Mouse (Mus musculus) embryonic facial prominence, embryonic 14.5 days (tissue): ENCODE results near the gene Rassf4. TPM values are rescaled to one million over a fixed set of nuclear protein-coding genes. Genes with fewer than 3 reads are reported as not detected.
A peak's percentile ranks its signal among the peaks of the same experiment; 100 is the strongest.

Experiments
- ATAC-seq: fragments of 200-750 bp; cut with Nextera tagmentation; 2 replicates; pipeline ENCODE4 v1.8.0; 2017; ENCODE audit warnings: low read depth, moderate number of reproducible peaks, moderate TSS enrichment
- DNase-seq: peaks from one replicate; pipeline ENCODE4 v3.0.0-alpha.2; 2015; ENCODE audit warnings: low spot score
- H3K27ac ChIP-seq: fragments of 300-500 bp; sonication (generic); replicated peaks from 2 replicates; pipeline ENCODE4 v1.5.1; 2014; ENCODE audit warnings: low read depth, mild to moderate bottlenecking, low read length, moderate library complexity
- H3K27me3 ChIP-seq: fragments of 300-500 bp; sonication (generic); replicated peaks from 2 replicates; pipeline ENCODE4 v1.6.1; 2014; ENCODE audit warnings: low read length; ENCODE audit not compliant: control insufficient read depth, insufficient read depth
- H3K36me3 ChIP-seq: fragments of 300-500 bp; sonication (generic); 2 replicates; pipeline ENCODE4 v1.6.1; 2014; ENCODE audit warnings: low read length, mixed read lengths; ENCODE audit not compliant: control insufficient read depth, insufficient read depth
- H3K4me1 ChIP-seq: fragments of 300-500 bp; sonication (generic); 2 replicates; pipeline ENCODE4 v1.6.1; 2014; ENCODE audit warnings: antibody characterized with exemption, low read length; ENCODE audit not compliant: control insufficient read depth, insufficient read depth
- H3K4me2 ChIP-seq: fragments of 300-500 bp; sonication (generic); 2 replicates; pipeline ENCODE4 v1.6.1; 2014; ENCODE audit warnings: low read depth, mild to moderate bottlenecking, low read length, moderate library complexity, mixed read lengths
- H3K4me3 ChIP-seq: fragments of 300-500 bp; sonication (generic); 2 replicates; pipeline ENCODE4 v1.5.1; 2014; ENCODE audit warnings: low read depth, mild to moderate bottlenecking, low read length
- H3K9ac ChIP-seq: fragments of 300-500 bp; sonication (generic); 2 replicates; pipeline ENCODE4 v1.6.1; 2014; ENCODE audit warnings: low read depth, mild to moderate bottlenecking, low read length, moderate library complexity, mixed read lengths
- H3K9me3 ChIP-seq: fragments of 300-500 bp; sonication (generic); 2 replicates; pipeline ENCODE4 v1.6.1; 2016; ENCODE audit warnings: low read length; ENCODE audit not compliant: control insufficient read depth
- WGBS: fragments of 180-500 bp; shearing (Covaris S2); extraction: QIAGEN DNeasy Blood & Tissue Kit; methylation state at CpG from one replicate; pipeline ENCODE4 v1.1.7; 2014; 5-methylcytosine and 5-hydroxymethylcytosine counted together
- polyA plus RNA-seq: library from polyadenylated mRNA; unstranded; fragments of >200 nt; fragmentation: Nextera tagmentation; extraction: Ambion mirVana; gene quantifications from 2 replicates; pipeline ENCODE4 v1.2.1, GENCODE M21; 2014

Gene Rassf4
- polyA plus RNA-seq, 1 experiment from 2014 or later: 17.9 TPM

- WGBS: 22% methylated on average over 5 of the region's 5 CpGs
- Histone ChIP-seq H3K36me3 (no peaks in the 10 kb centered on the region), H3K27ac (no peak overlapping the region), H3K9me3 (no peaks in the 10 kb centered on the region), H3K4me1 (no peaks in the 10 kb centered on the region), H3K4me3 (no peak overlapping the region), H3K9ac (no peak overlapping the region), H3K27me3 (no peaks in the 10 kb centered on the region), H3K4me2 (no peak overlapping the region)
- ATAC-seq (no peak), DNase-seq (no peak)
These were observed 38.3 kb upstream of the Rassf4 start for GRCm38 (mm10) chr6:116712062-116712461.

GRCm38 (mm10) chr6:116704320-116704719, 30.6 kb upstream of the Rassf4 start:
- Histone ChIP-seq H3K36me3 (no peaks in the 10 kb centered on the region), H3K4me2 (no peak overlapping the region), H3K4me3 (no peak overlapping the region), H3K27me3 (no peaks in the 10 kb centered on the region), H3K27ac (no peak overlapping the region), H3K4me1 (no peaks in the 10 kb centered on the region), H3K9me3 (no peaks in the 10 kb centered on the region), H3K9ac (no peak overlapping the region)
- no peak for ATAC-seq
- WGBS: 72% methylated on average over 6 of the region's 6 CpGs
- DNase-seq: peak; percentile 23

- Histone ChIP-seq H3K9me3 (no peaks in the 10 kb centered on the region), H3K36me3 (no peaks in the 10 kb centered on the region), H3K4me3 (no peak overlapping the region), H3K4me1 (no peaks in the 10 kb centered on the region), H3K9ac (no peak overlapping the region), H3K27ac (no peak overlapping the region), H3K4me2 (no peak overlapping the region), H3K27me3 (no peaks in the 10 kb centered on the region)
- ATAC-seq: no peak
- no peak for DNase-seq
These were observed 27.1 kb upstream of the Rassf4 start for GRCm38 (mm10) chr6:116700821-116701220.

GRCm38 (mm10) chr6:116697896-116698425, 24.2 kb upstream of the Rassf4 start:
- Histone ChIP-seq H3K36me3 (no peaks in the 10 kb centered on the region), H3K9me3 (no peaks in the 10 kb centered on the region), H3K27ac (no peak overlapping the region), H3K4me1 (no peaks in the 10 kb centered on the region), H3K27me3 (no peaks in the 10 kb centered on the region), H3K9ac (no peak overlapping the region), H3K4me3 (no peak overlapping the region), H3K4me2 (no peak overlapping the region)
- DNase-seq (no peak), ATAC-seq (no peak)
- 86% methylated on average over 4 of the region's 4 CpGs for WGBS

- H3K4me1 ChIP-seq: no peaks in the 10 kb centered on the region
- H3K36me3 ChIP-seq: no peaks in the 10 kb centered on the region
- H3K27me3 ChIP-seq: no peaks in the 10 kb centered on the region
- ATAC-seq (no peak), DNase-seq (no peak)
- WGBS: 37% methylated on average over 2 of the region's 2 CpGs
- no peak overlapping the region for H3K27ac ChIP-seq
- H3K9me3 ChIP-seq: no peaks in the 10 kb centered on the region
- no peak overlapping the region for H3K4me3 ChIP-seq
- no peak overlapping the region for H3K9ac ChIP-seq
- no peak overlapping the region for H3K4me2 ChIP-seq
These were observed 23.7 kb upstream of the Rassf4 start for GRCm38 (mm10) chr6:116697413-116697812.

- no peak for DNase-seq
- H3K36me3 ChIP-seq: no peaks in the 10 kb centered on the region
- H3K4me3 ChIP-seq: no peak overlapping the region
- no peak overlapping the region for H3K4me2 ChIP-seq
- no peaks in the 10 kb centered on the region for H3K4me1 ChIP-seq
- no peaks in the 10 kb centered on the region for H3K27me3 ChIP-seq
- no peaks in the 10 kb centered on the region for H3K9me3 ChIP-seq
- H3K9ac ChIP-seq: no peak overlapping the region
- H3K27ac ChIP-seq: no peak overlapping the region
- 62% methylated on average over 3 of the region's 3 CpGs for WGBS
- no peak for ATAC-seq
These were observed 20.6 kb upstream of the Rassf4 start for GRCm38 (mm10) chr6:116694346-116694745.

- ATAC-seq: no peak
- H3K4me2 ChIP-seq: no peak overlapping the region
- WGBS: 80% methylated on average over 4 of the region's 4 CpGs
- no peaks in the 10 kb centered on the region for H3K4me1 ChIP-seq
- no peak for DNase-seq
- H3K27me3 ChIP-seq: no peaks in the 10 kb centered on the region
- H3K4me3 ChIP-seq: no peak overlapping the region
- H3K9me3 ChIP-seq: no peaks in the 10 kb centered on the region
- H3K36me3 ChIP-seq: no peaks in the 10 kb centered on the region
- H3K9ac ChIP-seq: no peak overlapping the region
- no peak overlapping the region for H3K27ac ChIP-seq
These were observed 19.9 kb upstream of the Rassf4 start for GRCm38 (mm10) chr6:116693639-116694038.

GRCm38 (mm10) chr6:116682317-116682716, 8.6 kb upstream of the Rassf4 start:
- H3K4me1 ChIP-seq: no peaks in the 10 kb centered on the region
- no peak overlapping the region for H3K27ac ChIP-seq
- no peak overlapping the region for H3K9ac ChIP-seq
- H3K27me3 ChIP-seq: no peaks in the 10 kb centered on the region
- no peaks in the 10 kb centered on the region for H3K36me3 ChIP-seq
- no peak for ATAC-seq
- no peak for DNase-seq
- 34% methylated on average over 6 of the region's 6 CpGs for WGBS
- no peak overlapping the region for H3K4me2 ChIP-seq
- no peak overlapping the region for H3K4me3 ChIP-seq
- H3K9me3 ChIP-seq: no peaks in the 10 kb centered on the region

GRCm38 (mm10) chr6:116679563-116680288, 6.0 kb upstream of the Rassf4 start:
- WGBS: 73% methylated on average over 5 of the region's 5 CpGs
- DNase-seq: no peak

More at GRCm38 (mm10) chr6:116679563-116680288, 6.0 kb upstream of the Rassf4 start:
- ATAC-seq: no peak
- no peaks in the 10 kb centered on the region for H3K27me3 ChIP-seq
- H3K4me1 ChIP-seq: no peaks in the 10 kb centered on the region
- H3K4me2 ChIP-seq: no peak overlapping the region
- H3K36me3 ChIP-seq: no peaks in the 10 kb centered on the region
- no peaks in the 10 kb centered on the region for H3K9me3 ChIP-seq
- H3K27ac ChIP-seq: no peak overlapping the region
- no peak overlapping the region for H3K4me3 ChIP-seq
- H3K9ac ChIP-seq: no peak overlapping the region
